Mouse (Mus musculus) neural tube, embryonic 15.5 days (tissue): ENCODE results near the gene Gm4353. TPM values are rescaled to one million over a fixed set of nuclear protein-coding genes. Genes with fewer than 3 reads are reported as not detected.
"Not testable (repeated sequence)": the region's sequence is repeated elsewhere in the genome, so short reads cannot be mapped to it uniquely, and the experiment has no call there.

Experiments used
- ATAC-seq: fragments of 200-750 bp; cut with Nextera tagmentation; 2 replicates; pipeline ENCODE4 v1.8.0; 2017; ENCODE audit warnings: mild to moderate bottlenecking, moderate TSS enrichment, moderate library complexity; ENCODE audit not compliant: low FRiP score
- H3K27ac ChIP-seq: fragments of 300-500 bp; sonication (generic); replicated peaks from 2 replicates; pipeline ENCODE4 v1.5.1; 2015; ENCODE audit warnings: mild to moderate bottlenecking, inconsistent platforms
- H3K27me3 ChIP-seq: fragments of 300-500 bp; sonication (generic); replicated peaks from 2 replicates; pipeline ENCODE4 v1.6.1; 2015; ENCODE audit warnings: inconsistent platforms
- H3K36me3 ChIP-seq: fragments of 300-500 bp; sonication (generic); 2 replicates; pipeline ENCODE4 v1.6.1; 2015; ENCODE audit warnings: inconsistent platforms
- H3K4me1 ChIP-seq: fragments of 300-500 bp; sonication (generic); 2 replicates; pipeline ENCODE4 v1.6.1; 2015; ENCODE audit warnings: inconsistent platforms
- H3K4me2 ChIP-seq: fragments of 300-500 bp; sonication (generic); 2 replicates; pipeline ENCODE4 v1.6.1; 2015; ENCODE audit warnings: inconsistent platforms, mild to moderate bottlenecking, moderate library complexity
- H3K4me3 ChIP-seq: fragments of 300-500 bp; sonication (generic); replicated peaks from 2 replicates; pipeline ENCODE4 v1.5.1; 2015; ENCODE audit warnings: mild to moderate bottlenecking, inconsistent platforms
- H3K9ac ChIP-seq: fragments of 300-500 bp; sonication (generic); replicated peaks from 2 replicates; pipeline ENCODE4 v1.6.1; 2015; ENCODE audit warnings: mild to moderate bottlenecking, inconsistent platforms
- H3K9me3 ChIP-seq: fragments of 300-500 bp; sonication (generic); replicated peaks from 2 replicates; pipeline ENCODE4 v1.6.1; 2016; ENCODE audit warnings: inconsistent platforms
- WGBS: fragments of 180-500 bp; shearing (Covaris S2); methylation state at CpG from one replicate; pipeline ENCODE4 v1.1.7; 2015; ENCODE audit warnings: mixed read lengths; 5-methylcytosine and 5-hydroxymethylcytosine counted together
- polyA plus RNA-seq: library from polyadenylated mRNA; unstranded; fragments of >200 nt; fragmentation: Nextera tagmentation; extraction: Ambion mirVana; gene quantifications from 2 replicates; pipeline ENCODE4 v1.2.1, GENCODE M21; 2015

The Gm4353 gene
- polyA plus RNA-seq = 0.89 and 1.7 TPM in 2 replicates

DNA sequence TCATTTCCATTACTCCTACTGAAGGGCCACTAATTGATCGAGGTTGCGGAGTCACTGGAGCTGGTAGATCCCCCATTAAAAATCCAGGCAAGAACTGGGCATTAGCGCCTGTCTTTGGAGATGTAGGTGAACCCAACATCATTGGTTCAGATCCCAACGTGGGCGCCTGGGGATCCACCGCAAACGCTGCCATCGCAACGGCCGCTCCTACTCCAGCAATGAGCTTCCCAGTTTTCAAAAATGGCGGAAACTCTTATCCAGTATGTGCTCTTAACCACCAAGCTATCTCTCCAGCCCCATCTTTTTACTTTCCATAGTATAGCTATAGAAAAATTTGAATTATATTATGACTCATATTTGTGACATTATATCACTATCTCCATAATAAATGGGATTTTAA lies at the start of gene Gm4353:
Gm4353 (minus strand) TSS at position 270 of the 400 bp plus-strand sequence.
- H3K4me1 ChIP-seq, H3K4me3 ChIP-seq, H3K9me3 ChIP-seq, H3K9ac ChIP-seq, ATAC-seq, H3K4me2 ChIP-seq, H3K27ac ChIP-seq, H3K36me3 ChIP-seq, H3K27me3 ChIP-seq: not testable (repeated sequence)
- 97% methylated on average over 11 of the region's 11 CpGs for WGBS

DNA sequence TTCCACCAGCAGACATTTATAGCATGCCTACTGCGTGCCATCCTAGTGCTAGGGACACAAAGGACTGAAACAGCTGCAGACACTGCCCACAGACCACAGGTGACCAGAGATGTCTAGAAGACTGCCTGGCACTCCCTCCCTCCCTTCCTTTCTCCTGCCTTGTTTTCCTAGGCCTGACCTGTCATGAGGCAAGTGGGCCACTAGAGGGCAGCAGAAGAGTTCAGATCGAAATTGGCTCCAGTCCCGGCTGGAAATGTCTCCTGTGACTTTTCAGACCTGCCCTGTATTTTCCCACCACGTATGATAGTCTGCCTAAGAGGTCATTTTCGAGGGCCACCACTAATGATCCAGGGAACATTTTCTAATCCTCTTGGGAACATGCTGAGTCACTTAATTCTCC lies 47.6 kb upstream of the Gm4353 start:
- Histone ChIP-seq H3K27me3 (no peaks in the 10 kb centered on the region), H3K9ac (no peak overlapping the region), H3K4me3 (no peak overlapping the region), H3K9me3 (no peaks in the 10 kb centered on the region), H3K36me3 (no peaks in the 10 kb centered on the region), H3K4me2 (no peak overlapping the region), H3K27ac (peak overlapping the region; percentile 75; the same call in 1 of the 2 replicates), H3K4me1 (peaks cover 8% of the 10 kb centered on the region)
- WGBS = 6% methylated on average over 5 of the region's 5 CpGs
- ATAC-seq = peak; percentile 62

DNA sequence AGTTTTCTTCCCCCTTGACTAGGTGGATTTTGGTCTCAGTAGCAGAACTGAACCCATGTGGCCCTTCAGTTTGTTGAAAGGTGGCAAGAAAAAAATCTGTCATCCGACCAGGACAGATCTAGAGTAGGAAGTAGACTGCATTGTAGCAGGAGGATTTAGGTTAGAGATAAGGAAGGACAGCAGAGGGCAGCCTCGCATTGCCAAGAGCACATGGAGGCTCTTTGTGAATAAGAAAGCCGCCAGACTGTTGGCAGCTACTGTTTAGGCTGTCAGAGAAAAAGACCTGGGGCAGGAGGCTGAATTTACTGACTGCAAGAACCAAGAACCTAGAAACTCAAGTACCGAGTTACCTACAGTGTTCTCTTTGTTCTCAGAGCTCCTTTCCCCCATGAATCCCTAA lies 47.0 kb upstream of the Gm4353 start:
- Histone ChIP-seq H3K27ac (peak overlapping the region; percentile 75), H3K4me1 (peaks cover 8% of the 10 kb centered on the region), H3K4me3 (no peak overlapping the region), H3K9ac (no peak overlapping the region), H3K27me3 (no peaks in the 10 kb centered on the region), H3K9me3 (no peaks in the 10 kb centered on the region), H3K36me3 (no peaks in the 10 kb centered on the region), H3K4me2 (no peak overlapping the region)
- 24% methylated on average over 4 of the region's 4 CpGs for whole genome bisulfite sequencing
- peak; percentile 79; the same call in 1 of the 2 replicates for ATAC-seq

DNA sequence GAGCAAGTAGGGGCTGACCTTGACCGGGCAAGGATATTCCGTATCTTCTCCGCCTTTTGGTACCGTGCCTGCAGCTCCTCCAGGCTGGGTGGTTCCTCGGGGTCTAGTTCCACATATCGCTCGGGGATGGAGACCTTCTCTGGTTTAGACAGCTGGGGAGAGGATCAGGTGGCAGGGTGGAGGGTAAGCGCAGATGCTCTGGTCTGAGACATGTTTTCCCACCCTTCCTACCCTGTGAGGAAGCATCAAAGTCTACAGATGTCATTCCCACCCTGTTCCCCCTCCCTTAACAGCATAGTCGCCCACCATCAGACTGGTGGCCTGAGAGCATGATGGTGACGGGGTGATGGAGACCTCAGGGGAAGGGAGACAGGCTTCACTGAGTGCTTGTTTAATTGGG lies 44.9 kb upstream of the Gm4353 start:
- H3K9me3 ChIP-seq = no peaks in the 10 kb centered on the region
- no peak overlapping the region for H3K27ac ChIP-seq
- ATAC-seq = no peak

DNA sequence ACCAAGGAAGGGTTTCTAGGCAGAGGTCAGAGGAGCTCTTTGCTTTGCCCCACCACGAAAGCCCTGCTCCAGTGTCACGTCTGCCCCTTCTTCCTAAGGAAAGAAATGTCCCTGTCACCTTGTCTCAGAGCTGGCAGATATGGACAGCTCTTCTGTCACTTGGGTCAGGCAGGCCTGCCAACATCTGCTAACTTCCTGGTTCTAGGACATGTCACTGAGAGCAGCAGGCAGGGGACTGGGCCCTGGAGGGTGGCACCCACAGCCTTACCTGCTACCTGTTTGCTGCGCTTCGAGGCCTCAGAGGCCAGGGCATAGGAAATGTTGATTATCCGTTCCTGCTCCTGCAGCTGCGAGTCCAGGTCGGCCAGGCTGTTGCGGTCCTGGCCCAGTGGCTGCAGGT lies 43.9 kb upstream of the Gm4353 start:
- Histone ChIP-seq H3K4me1 (peaks cover 10% of the 10 kb centered on the region), H3K27ac (no peak overlapping the region), H3K27me3 (no peaks in the 10 kb centered on the region)

More for the DNA sequence above, 44.9 kb upstream of the Gm4353 start:
- Histone ChIP-seq H3K36me3 (no peaks in the 10 kb centered on the region), H3K4me2 (no peak overlapping the region), H3K9ac (no peak overlapping the region), H3K4me3 (no peak overlapping the region), H3K27me3 (no peaks in the 10 kb centered on the region), H3K4me1 (peaks cover 8% of the 10 kb centered on the region)
- 92% methylated on average over 10 of the region's 10 CpGs for WGBS

DNA sequence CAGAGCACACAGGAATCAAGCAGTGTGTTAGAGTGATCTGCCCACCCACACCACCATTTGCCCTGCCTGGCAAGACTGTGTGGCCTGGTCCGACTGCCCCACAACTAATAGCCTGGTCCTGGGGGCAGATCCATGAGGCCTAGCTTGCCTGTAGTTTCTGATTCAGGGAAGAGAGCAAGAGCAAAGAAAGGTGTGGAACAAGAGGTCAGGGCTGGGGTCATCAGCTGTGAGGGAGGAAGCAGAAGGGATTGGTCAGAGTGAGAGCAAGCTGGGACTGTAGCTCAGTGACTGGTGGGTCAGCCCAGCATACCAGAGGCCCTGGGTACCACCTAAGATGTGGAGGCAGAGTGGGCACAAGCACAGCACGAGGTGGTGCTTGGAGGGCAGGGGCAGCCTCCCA lies 42.6 kb upstream of the Gm4353 start:
- Histone ChIP-seq H3K9me3 (no peaks in the 10 kb centered on the region), H3K9ac (no peak overlapping the region), H3K4me3 (no peak overlapping the region), H3K27me3 (no peaks in the 10 kb centered on the region), H3K27ac (no peak overlapping the region), H3K4me2 (no peak overlapping the region), H3K36me3 (no peaks in the 10 kb centered on the region), H3K4me1 (peaks cover 10% of the 10 kb centered on the region)
- WGBS = 85% methylated on average over 2 of the region's 2 CpGs
- ATAC-seq = no peak

More for the DNA sequence above, 43.9 kb upstream of the Gm4353 start:
- no peak for ATAC-seq
- H3K4me3 ChIP-seq = no peak overlapping the region
- no peak overlapping the region for H3K4me2 ChIP-seq
- WGBS = 91% methylated on average over 8 of the region's 8 CpGs
- H3K36me3 ChIP-seq = no peaks in the 10 kb centered on the region
- H3K9me3 ChIP-seq = no peaks in the 10 kb centered on the region
- no peak overlapping the region for H3K9ac ChIP-seq

DNA sequence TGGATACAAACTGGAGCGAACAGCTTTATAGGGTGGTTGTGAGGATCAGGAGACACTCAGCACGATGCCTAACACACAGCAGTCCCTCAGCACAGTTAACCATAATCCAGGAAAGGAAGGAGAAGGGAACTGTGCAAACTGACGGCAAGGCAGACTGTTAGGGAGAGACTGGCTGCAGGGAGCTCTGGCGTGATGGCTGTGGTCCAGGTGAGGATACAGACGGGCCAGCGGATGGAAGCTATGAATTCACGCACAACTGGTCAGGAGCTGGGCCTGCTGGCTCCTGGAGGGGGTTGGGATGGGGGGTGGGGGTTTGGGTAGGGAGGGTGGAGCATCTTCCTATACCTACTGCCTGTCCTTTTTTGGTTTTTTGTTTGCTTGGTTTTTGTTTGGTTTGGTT lies 41.2 kb upstream of the Gm4353 start:
- no peaks in the 10 kb centered on the region for H3K9me3 ChIP-seq
- no peak overlapping the region for H3K27ac ChIP-seq
- no peak overlapping the region for H3K4me2 ChIP-seq
- no peaks in the 10 kb centered on the region for H3K36me3 ChIP-seq
- 80% methylated on average over 7 of the region's 7 CpGs for WGBS
- no peaks in the 10 kb centered on the region for H3K27me3 ChIP-seq
- H3K9ac ChIP-seq = no peak overlapping the region
- no peak overlapping the region for H3K4me3 ChIP-seq
- H3K4me1 ChIP-seq = 0 out of 2 replicates have a peak, but pooled peaks cover 2% of the 10 kb centered on the region
- no peak for ATAC-seq

DNA sequence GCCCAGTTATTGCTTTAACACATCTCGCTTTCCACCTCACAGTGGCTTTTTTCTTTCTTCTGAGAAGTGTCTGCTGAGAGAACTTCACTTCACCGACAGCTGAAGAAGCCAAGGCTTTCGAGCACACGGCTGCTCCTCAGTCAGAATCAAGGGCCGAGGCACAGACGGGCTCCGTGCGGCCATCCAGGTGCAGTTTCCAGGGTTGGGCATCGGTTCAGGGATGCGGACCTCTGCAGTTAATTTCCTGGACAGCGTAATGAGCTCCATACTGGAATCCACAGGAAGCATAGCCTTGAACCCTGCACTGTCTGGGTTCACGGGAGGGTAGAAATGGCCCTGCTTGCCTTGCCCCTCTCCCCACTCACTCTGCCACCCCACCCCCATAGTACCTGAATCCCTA lies 39.6 kb upstream of the Gm4353 start:
- Histone ChIP-seq H3K9me3 (no peaks in the 10 kb centered on the region), H3K4me1 (0 out of 2 replicates have a peak, but pooled peaks cover 2% of the 10 kb centered on the region), H3K27me3 (no peaks in the 10 kb centered on the region), H3K36me3 (no peaks in the 10 kb centered on the region), H3K9ac (no peak overlapping the region), H3K4me3 (no peak overlapping the region), H3K27ac (no peak overlapping the region), H3K4me2 (no peak overlapping the region)
- WGBS = 88% methylated on average over 12 of the region's 12 CpGs
- ATAC-seq = no peak; the same call in 1 of the 2 replicates

DNA sequence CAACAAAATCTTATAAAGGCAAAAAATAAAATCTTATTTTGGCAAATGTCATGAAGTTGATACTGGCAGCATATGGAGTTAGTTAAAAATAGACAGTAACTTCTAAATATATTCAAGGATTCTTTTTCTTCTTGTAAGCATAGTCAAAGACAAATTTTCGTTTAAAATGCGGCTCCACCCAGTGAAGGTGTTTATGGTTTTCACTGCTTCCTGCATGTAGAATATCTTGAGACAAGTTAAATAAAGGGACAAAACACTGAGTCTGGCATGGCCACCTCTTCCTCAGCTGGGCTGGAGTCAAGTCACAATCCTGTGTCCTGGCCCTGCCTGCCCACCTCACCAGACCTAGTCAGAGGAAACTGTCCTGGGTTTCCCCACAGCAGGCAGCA lies 39.2 kb upstream of the Gm4353 start:
- H3K4me2 ChIP-seq = no peak overlapping the region
- no peak overlapping the region for H3K4me3 ChIP-seq
- no peaks in the 10 kb centered on the region for H3K36me3 ChIP-seq
- no peak overlapping the region for H3K27ac ChIP-seq
- WGBS = 86% methylated on average over 2 of the region's 2 CpGs
- H3K9me3 ChIP-seq = no peaks in the 10 kb centered on the region
- H3K27me3 ChIP-seq = no peaks in the 10 kb centered on the region
- no peak for ATAC-seq
- 0 out of 2 replicates have a peak, but pooled peaks cover 2% of the 10 kb centered on the region for H3K4me1 ChIP-seq
- no peak overlapping the region for H3K9ac ChIP-seq

DNA sequence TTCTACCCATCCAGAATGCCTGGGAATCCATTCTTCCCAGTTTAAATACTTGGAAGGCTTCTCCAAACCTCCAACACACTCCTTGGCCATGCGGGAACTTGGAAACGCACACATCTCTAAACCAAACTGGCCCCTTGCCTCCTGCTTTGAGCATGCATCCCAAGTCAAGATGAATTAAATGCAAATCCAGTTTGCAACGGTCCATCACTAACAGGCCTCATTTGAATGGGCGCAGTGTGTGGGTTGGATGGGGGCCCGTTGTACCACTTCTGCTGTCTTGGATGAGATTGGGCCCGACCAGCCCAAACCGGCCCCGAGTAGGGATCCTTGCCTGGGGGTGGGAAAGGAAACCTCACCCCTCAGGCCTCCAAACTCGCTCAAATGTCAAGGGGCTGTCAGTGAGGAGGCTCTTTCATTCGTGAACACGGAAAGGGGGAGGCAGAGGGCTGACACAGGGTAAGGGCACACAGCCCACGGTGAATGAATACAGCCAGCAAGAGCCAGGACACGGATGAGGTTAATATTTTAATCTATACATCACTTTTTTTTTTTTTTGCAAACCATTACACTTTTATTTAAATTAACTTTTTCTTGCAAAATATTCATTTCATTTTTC lies 38.7 kb upstream of the Gm4353 start:
- no peak overlapping the region for H3K9ac ChIP-seq
- no peaks in the 10 kb centered on the region for H3K36me3 ChIP-seq
- ATAC-seq = peak; percentile 61; the same call in 1 of the 2 replicates
- H3K27me3 ChIP-seq = no peaks in the 10 kb centered on the region
- H3K4me1 ChIP-seq = 0 out of 2 replicates have a peak, but pooled peaks cover 2% of the 10 kb centered on the region
- no peak overlapping the region for H3K4me2 ChIP-seq
- no peaks in the 10 kb centered on the region for H3K9me3 ChIP-seq
- H3K27ac ChIP-seq = no peak overlapping the region
- WGBS = 38% methylated on average over 13 of the region's 13 CpGs
- H3K4me3 ChIP-seq = no peak overlapping the region

DNA sequence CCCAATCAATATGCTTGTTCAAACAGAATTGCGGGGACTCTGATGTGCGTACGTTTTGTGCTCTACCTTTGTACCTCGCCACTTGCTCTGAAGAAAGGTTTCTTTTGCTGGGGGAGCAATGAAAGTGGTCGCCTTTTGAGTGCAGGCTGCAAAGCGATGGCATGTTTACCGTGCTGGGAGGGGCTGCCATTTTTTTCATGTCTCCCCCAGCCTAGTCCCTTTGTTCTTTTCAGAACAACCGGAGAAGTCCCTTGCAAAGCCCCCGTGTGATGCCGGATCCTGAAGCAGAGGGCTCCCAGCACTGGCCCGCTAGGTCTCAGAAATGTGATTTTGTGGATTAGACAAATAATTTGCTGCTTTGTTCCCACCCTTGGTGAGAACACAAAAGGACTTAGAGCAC lies 36.8 kb upstream of the Gm4353 start:
- Histone ChIP-seq H3K4me3 (no peak overlapping the region), H3K4me1 (0 out of 2 replicates have a peak, but pooled peaks cover 2% of the 10 kb centered on the region), H3K4me2 (no peak overlapping the region), H3K9ac (no peak overlapping the region), H3K36me3 (no peaks in the 10 kb centered on the region), H3K9me3 (no peaks in the 10 kb centered on the region), H3K27ac (no peak overlapping the region), H3K27me3 (no peaks in the 10 kb centered on the region)
- ATAC-seq = no peak
- WGBS = 53% methylated on average over 11 of the region's 11 CpGs

DNA sequence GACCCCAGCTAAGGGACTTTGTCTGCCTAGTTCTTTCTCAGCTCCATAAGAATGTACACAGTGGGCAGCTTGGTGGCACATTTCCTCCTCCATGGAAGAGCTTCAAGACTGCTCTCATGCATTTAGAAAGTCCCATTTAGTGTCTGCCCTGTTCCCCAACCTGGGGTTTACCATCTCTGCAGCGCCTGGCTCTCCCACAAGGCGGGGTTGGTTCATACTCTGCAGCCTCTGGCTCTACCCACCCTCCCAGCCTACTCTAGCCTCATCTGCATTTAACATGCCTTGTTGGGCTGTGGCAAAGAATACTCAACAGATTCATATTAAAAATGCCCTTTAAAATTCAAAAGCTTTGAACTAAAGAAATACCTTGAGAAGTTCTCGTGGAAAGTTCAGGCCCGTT lies 36.3 kb upstream of the Gm4353 start:
- 90% methylated on average over 4 of the region's 4 CpGs for whole genome bisulfite sequencing
- no peak overlapping the region for H3K27ac ChIP-seq

More for the DNA sequence above, 36.3 kb upstream of the Gm4353 start:
- ATAC-seq = no peak
- Histone ChIP-seq H3K27me3 (no peaks in the 10 kb centered on the region), H3K4me1 (0 out of 2 replicates have a peak, but pooled peaks cover 2% of the 10 kb centered on the region), H3K9ac (no peak overlapping the region), H3K4me2 (no peak overlapping the region), H3K9me3 (no peaks in the 10 kb centered on the region), H3K36me3 (no peaks in the 10 kb centered on the region), H3K4me3 (no peak overlapping the region)
